Mouse (Mus musculus) intestine, embryonic 16.5 days (tissue): ENCODE data around the gene Olfr1294. TPM values are rescaled to one million over a fixed set of nuclear protein-coding genes. Genes with fewer than 3 reads are reported as not detected.

Source experiments
- ATAC-seq: fragments of 200-750 bp; cut with Nextera tagmentation; 2 replicates; pipeline ENCODE4 v1.8.0; 2017; ENCODE audit warnings: moderate TSS enrichment, moderate library complexity
- H3K27ac ChIP-seq: fragments of 300-500 bp; sonication (generic); 2 replicates; pipeline ENCODE4 v1.5.1; 2014; ENCODE audit warnings: mild to moderate bottlenecking, low read length
- H3K27me3 ChIP-seq: fragments of 300-500 bp; sonication (generic); replicated peaks from 2 replicates; pipeline ENCODE4 v1.6.1; 2014; ENCODE audit warnings: low read length, control low read depth, mixed read lengths; ENCODE audit not compliant: control insufficient read depth, insufficient read depth
- H3K36me3 ChIP-seq: fragments of 300-500 bp; sonication (generic); 2 replicates; pipeline ENCODE4 v1.6.1; 2014; ENCODE audit warnings: low read length, control low read depth; ENCODE audit not compliant: control insufficient read depth, insufficient read depth
- H3K4me1 ChIP-seq: fragments of 300-500 bp; sonication (generic); 2 replicates; pipeline ENCODE4 v1.6.1; 2014; ENCODE audit warnings: low read length, control low read depth, mixed read lengths; ENCODE audit not compliant: control insufficient read depth, insufficient read depth
- H3K4me2 ChIP-seq: fragments of 300-500 bp; sonication (generic); 2 replicates; pipeline ENCODE4 v1.6.1; 2014; ENCODE audit warnings: low read depth, low read length, control low read depth
- H3K4me3 ChIP-seq: fragments of 300-500 bp; sonication (generic); 2 replicates; pipeline ENCODE4 v1.5.1; 2014; ENCODE audit warnings: mild to moderate bottlenecking, low read length
- H3K9ac ChIP-seq: fragments of 300-500 bp; sonication (generic); 2 replicates; pipeline ENCODE4 v1.6.1; 2014; ENCODE audit warnings: low read depth, low read length
- H3K9me3 ChIP-seq: fragments of 300-500 bp; sonication (generic); 2 replicates; pipeline ENCODE4 v1.6.1; 2016; ENCODE audit warnings: low read length, control low read depth; ENCODE audit not compliant: control insufficient read depth
- WGBS: fragments of 180-500 bp; shearing (Covaris S2); extraction: QIAGEN DNeasy Blood & Tissue Kit; methylation state at CpG from one replicate; pipeline ENCODE4 v1.1.7; 2014; 5-methylcytosine and 5-hydroxymethylcytosine counted together
- polyA plus RNA-seq: library from polyadenylated mRNA; unstranded; fragments of >200 nt; fragmentation: Nextera tagmentation; extraction: Ambion mirVana; gene quantifications from 2 replicates; pipeline ENCODE4 v1.2.1, GENCODE M21; 2015

Olfr1294 gene
- polyA plus RNA-seq = not detected in 2 replicates

- no peak within 1 kb of the TSS for H3K27ac ChIP-seq
- no peaks in the 10 kb centered on the region for H3K36me3 ChIP-seq
- no peak within 1 kb of the TSS for H3K9ac ChIP-seq
- H3K9me3 ChIP-seq = no peaks in the 10 kb centered on the region
- H3K27me3 ChIP-seq = no peaks in the 10 kb centered on the region
- no peaks in the 10 kb centered on the region for H3K4me1 ChIP-seq
- H3K4me2 ChIP-seq = no peak within 1 kb of the TSS
- ATAC-seq = no peak
- WGBS = 58% methylated on average over 1 of the region's 1 CpGs
- no peak within 1 kb of the TSS for H3K4me3 ChIP-seq
These were observed at the start of gene Olfr1294 for GRCm38 (mm10) chr2:111540191-111540590. TSS of gene Olfr1294 (minus strand) at chr2:111540291.

GRCm38 (mm10) chr2:111569581-111569980 lies 29.5 kb upstream of the Olfr1294 start, which contains the start of gene Olfr1295:
TSS of gene Olfr1295 (minus strand) at chr2:111569681.
- Histone ChIP-seq H3K4me1 (no peaks in the 10 kb centered on the region), H3K9ac (no peak within 1 kb of the TSS), H3K27ac (no peak within 1 kb of the TSS), H3K9me3 (no peaks in the 10 kb centered on the region), H3K4me3 (no peak within 1 kb of the TSS), H3K27me3 (no peaks in the 10 kb centered on the region), H3K4me2 (no peak within 1 kb of the TSS), H3K36me3 (no peaks in the 10 kb centered on the region)
- ATAC-seq = no peak

GRCm38 (mm10) chr2:111524903-111525302 lies 15.2 kb downstream of the Olfr1294 start, which contains the start of gene Olfr1293-ps:
TSS of gene Olfr1293-ps (plus strand) at chr2:111525203.
- 80% methylated on average over 1 of the region's 1 CpGs for WGBS
- Histone ChIP-seq H3K4me1 (no peaks in the 10 kb centered on the region), H3K9ac (no peak within 1 kb of the TSS), H3K36me3 (no peaks in the 10 kb centered on the region), H3K4me2 (no peak within 1 kb of the TSS), H3K27me3 (no peaks in the 10 kb centered on the region), H3K27ac (no peak within 1 kb of the TSS), H3K9me3 (no peaks in the 10 kb centered on the region), H3K4me3 (no peak within 1 kb of the TSS)
- no peak for ATAC-seq

- H3K4me3 ChIP-seq = no peak overlapping the region
- H3K4me1 ChIP-seq = no peaks in the 10 kb centered on the region
- H3K27me3 ChIP-seq = no peaks in the 10 kb centered on the region
- no peak for ATAC-seq
- H3K4me2 ChIP-seq = no peak overlapping the region
- WGBS = 88% methylated on average over 10 of the region's 10 CpGs
- H3K36me3 ChIP-seq = no peaks in the 10 kb centered on the region
- no peak overlapping the region for H3K27ac ChIP-seq
- no peak overlapping the region for H3K9ac ChIP-seq
- H3K9me3 ChIP-seq = peaks cover 3% of the 10 kb centered on the region; the same call in 1 of the 2 replicates
These were observed 22.6 kb downstream of the Olfr1294 start for GRCm38 (mm10) chr2:111517451-111517850.

GRCm38 (mm10) chr2:111496880-111497279 lies 43.2 kb downstream of the Olfr1294 start, which contains the start of gene Olfr1291-ps1:
TSS of gene Olfr1291-ps1 (plus strand) at chr2:111497180.
- Histone ChIP-seq H3K4me2 (no peak within 1 kb of the TSS), H3K4me3 (no peak within 1 kb of the TSS), H3K36me3 (no peaks in the 10 kb centered on the region), H3K9me3 (no peaks in the 10 kb centered on the region), H3K4me1 (no peaks in the 10 kb centered on the region), H3K27ac (no peak within 1 kb of the TSS), H3K9ac (no peak within 1 kb of the TSS), H3K27me3 (no peaks in the 10 kb centered on the region)
- WGBS = 83% methylated on average over 3 of the region's 3 CpGs
- ATAC-seq = no peak

- Histone ChIP-seq H3K9me3 (no peaks in the 10 kb centered on the region), H3K9ac (no peak within 1 kb of the TSS), H3K4me3 (no peak within 1 kb of the TSS), H3K4me2 (no peak within 1 kb of the TSS), H3K27me3 (no peaks in the 10 kb centered on the region), H3K27ac (no peak within 1 kb of the TSS), H3K36me3 (no peaks in the 10 kb centered on the region), H3K4me1 (no peaks in the 10 kb centered on the region)
- ATAC-seq = no peak
- 73% methylated on average over 5 of the region's 5 CpGs for WGBS
These were observed 46.4 kb downstream of the Olfr1294 start, which contains the start of gene Olfr1290 for GRCm38 (mm10) chr2:111493729-111494128. TSS of gene Olfr1290 (minus strand) at chr2:111493829.

Other genes with a start within 250 kb of the Olfr1294 start
- not detected in 2 replicates for gene Olfr1279, start 239.7 kb downstream of the Olfr1294 start, polyA plus RNA-seq
- not detected in 2 replicates for gene Olfr1280, start 226.3 kb downstream of the Olfr1294 start, polyA plus RNA-seq
- not detected in 2 replicates for gene Olfr1281, start 213.8 kb downstream of the Olfr1294 start, polyA plus RNA-seq
- gene Olfr1282, start 204.2 kb downstream of the Olfr1294 start, polyA plus RNA-seq = not detected in 2 replicates
- not detected in 2 replicates for gene Olfr1283, start 173.5 kb downstream of the Olfr1294 start, polyA plus RNA-seq
- gene Olfr1284, start 164.8 kb downstream of the Olfr1294 start, polyA plus RNA-seq = not detected in 2 replicates
- not detected in 2 replicates for gene Olfr1286, start 117.2 kb downstream of the Olfr1294 start, polyA plus RNA-seq
- not detected in 2 replicates for gene Olfr1287, start 91.1 kb downstream of the Olfr1294 start, polyA plus RNA-seq
- not detected in 2 replicates for gene Olfr1288, start 66.2 kb downstream of the Olfr1294 start, polyA plus RNA-seq
- gene Olfr1289, start 59.5 kb downstream of the Olfr1294 start, polyA plus RNA-seq = not detected in 2 replicates
- gene Olfr1290, start 46.5 kb downstream of the Olfr1294 start, polyA plus RNA-seq = not detected in 2 replicates
- gene Olfr1291-ps1, start 43.1 kb downstream of the Olfr1294 start, polyA plus RNA-seq = not detected in 2 replicates
- gene Olfr1293-ps, start 15.1 kb downstream of the Olfr1294 start, polyA plus RNA-seq = not detected in 2 replicates
- gene Olfr1295, start 29.4 kb upstream of the Olfr1294 start, polyA plus RNA-seq = not detected in 2 replicates
- gene Olfr1297, start 86.2 kb upstream of the Olfr1294 start, polyA plus RNA-seq = not detected in 2 replicates
- gene Olfr1298, start 108.9 kb upstream of the Olfr1294 start, polyA plus RNA-seq = not detected in 2 replicates
- gene Olfr1299, start 121.1 kb upstream of the Olfr1294 start, polyA plus RNA-seq = not detected in 2 replicates
- not detected in 2 replicates for gene Olfr1301, start 210.7 kb upstream of the Olfr1294 start, polyA plus RNA-seq
- not detected in 2 replicates for gene Olfr1302, start 237.1 kb upstream of the Olfr1294 start, polyA plus RNA-seq